7 mouse cellular contexts compared by ENCODE assay signal in the genomic region with DNA sequence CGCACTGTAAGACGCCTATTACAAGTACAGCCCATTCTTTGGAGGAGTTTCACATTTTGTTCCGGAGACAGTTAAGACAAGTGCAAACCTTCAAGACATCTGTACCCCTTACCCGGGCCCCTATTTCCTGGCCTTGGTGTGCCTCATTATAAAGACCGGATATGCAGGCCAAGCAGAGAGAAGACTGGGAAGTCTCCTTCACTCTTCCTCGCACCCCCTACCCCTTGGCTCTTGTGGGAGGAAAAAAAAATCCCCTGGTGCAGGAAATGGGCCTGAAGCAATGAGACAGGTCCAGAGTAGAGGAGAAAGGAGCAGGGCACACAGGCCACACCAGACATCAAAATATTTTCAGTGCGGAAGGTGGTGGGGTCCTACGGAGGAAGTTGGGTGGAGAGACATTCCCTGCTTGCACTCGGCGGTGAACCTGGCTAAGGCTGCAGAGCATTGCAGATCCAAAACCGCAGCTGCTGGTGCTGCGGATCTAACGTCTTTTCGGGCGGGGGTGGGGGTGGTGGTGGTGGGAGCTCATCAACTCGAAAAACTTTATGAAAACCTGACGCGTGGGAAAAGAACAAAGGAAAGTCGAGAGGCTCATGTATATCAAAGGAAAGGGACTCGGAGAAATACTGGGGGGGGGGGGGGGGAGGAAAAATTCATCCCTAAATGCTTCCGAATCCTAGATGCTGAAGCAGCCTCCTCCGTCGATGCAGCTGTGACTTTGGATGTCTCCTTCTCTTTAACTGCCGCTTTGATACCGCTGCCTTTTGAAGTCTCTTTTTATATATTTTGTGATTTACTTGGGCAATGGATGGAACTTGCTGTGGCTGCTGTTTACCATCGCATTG.
DNase-seq lines count a peak whose midpoint lies in the region; ATAC-seq lines count a peak whose summit lies in the region.

No protein-coding gene starts in this region.

- no peaks in the 10 kb centered on the region for H3K9me3 ChIP-seq in forebrain, embryonic 14.5 days (replicated peaks; ENCODE audit: control insufficient read depth, low read length)
- H3K9me3 ChIP-seq in liver, embryonic 16.5 days (replicated peaks; ENCODE audit: control insufficient read depth, low read length), result no peaks in the 10 kb centered on the region
- H3K9me3 ChIP-seq in neural tube, embryonic 13.5 days, result no peaks in the 10 kb centered on the region

- H3K9ac ChIP-seq in forebrain, embryonic 14.5 days (ENCODE audit: low read length), result peak overlapping the region; percentile 64
- H3K9ac ChIP-seq in liver, embryonic 16.5 days (ENCODE audit: low read depth, low read length), result peak overlapping the region; percentile 12
- peak overlapping the region; percentile 72 for H3K9ac ChIP-seq in neural tube, embryonic 13.5 days

- no peak overlapping the region for H3K27ac ChIP-seq in forebrain, embryonic 14.5 days (ENCODE audit: low read depth, low read length)
- H3K27ac ChIP-seq in liver, embryonic 16.5 days (ENCODE audit: low read length), result peak overlapping the region; percentile 77
- H3K27ac ChIP-seq in neural tube, embryonic 13.5 days (replicated peaks), result peak overlapping the region; percentile 74

- DNase-seq in ES-CJ7 (ENCODE audit: low read depth, low spot score), result peak; percentile 32
- DNase-seq in adrenal gland, postnatal 10 days, result peak; percentile 22
- DNase-seq in forebrain, embryonic 14.5 days (ENCODE audit: low spot score), result peak; percentile 42
- peak; percentile 74 for DNase-seq in induced T-regulatory cell, adult 2 months (ENCODE audit: low read depth)
- peak; percentile 52 for DNase-seq in thymus, postnatal 25 days

- peaks cover 4% of the 10 kb centered on the region; the same call in 1 of the 2 replicates for H3K4me1 ChIP-seq in forebrain, embryonic 14.5 days (ENCODE audit: control insufficient read depth, insufficient read depth, low read length)
- peaks cover 28% of the 10 kb centered on the region for H3K4me1 ChIP-seq in liver, embryonic 16.5 days (ENCODE audit: control insufficient read depth, low read depth, low read length)
- peaks cover 5% of the 10 kb centered on the region for H3K4me1 ChIP-seq in neural tube, embryonic 13.5 days (replicated peaks)

- WGBS in forebrain, embryonic 14.5 days, result 6% methylated on average over 26 of the region's 26 CpGs
- 1% methylated on average over 26 of the region's 26 CpGs for WGBS in liver, embryonic 16.5 days (ENCODE audit: insufficient replicate concordance)
- WGBS in neural tube, embryonic 13.5 days, result 9% methylated on average over 26 of the region's 26 CpGs

- H3K4me2 ChIP-seq in forebrain, embryonic 14.5 days (ENCODE audit: low read length), result peak overlapping the region; percentile 63
- H3K4me2 ChIP-seq in liver, embryonic 16.5 days (ENCODE audit: low read depth, low read length), result peak overlapping the region; percentile 80
- peak overlapping the region; percentile 63 for H3K4me2 ChIP-seq in neural tube, embryonic 13.5 days

- ATAC-seq in forebrain, embryonic 14.5 days, result peak; percentile 81
- peak; percentile 5 for ATAC-seq in liver, embryonic 16.5 days (ENCODE audit: low read depth)
- peak; percentile 83 for ATAC-seq in neural tube, embryonic 13.5 days (ENCODE audit: low read depth)

- H3K36me3 ChIP-seq in forebrain, embryonic 14.5 days (ENCODE audit: control insufficient read depth, insufficient read depth, low read length), result no peaks in the 10 kb centered on the region
- no peaks in the 10 kb centered on the region for H3K36me3 ChIP-seq in liver, embryonic 16.5 days (ENCODE audit: control insufficient read depth, insufficient read depth)
- no peaks in the 10 kb centered on the region for H3K36me3 ChIP-seq in neural tube, embryonic 13.5 days

- H3K27me3 ChIP-seq in forebrain, embryonic 14.5 days (replicated peaks; ENCODE audit: control insufficient read depth, insufficient read depth, low read length), result no peaks in the 10 kb centered on the region
- H3K27me3 ChIP-seq in liver, embryonic 16.5 days (ENCODE audit: control insufficient read depth, insufficient read depth, low read depth, low read length), result no peaks in the 10 kb centered on the region
- no peaks in the 10 kb centered on the region for H3K27me3 ChIP-seq in neural tube, embryonic 13.5 days

- H3K4me3 ChIP-seq in forebrain, embryonic 14.5 days (ENCODE audit: low read depth, low read length), result peak overlapping the region; percentile 42
- H3K4me3 ChIP-seq in liver, embryonic 16.5 days (ENCODE audit: low read depth, low read length), result peak overlapping the region; percentile 57
- H3K4me3 ChIP-seq in neural tube, embryonic 13.5 days, result peak overlapping the region; percentile 46

Comparison
In these comparisons a context has a peak if more than half of its experiments do, and no peak if none do; other contexts are left out.
1. DNase-seq: peak in every context shown above with its lines; median percentile 74 in induced T-regulatory cell, adult 2 months; 52 in thymus, postnatal 25 days; 42 in forebrain, embryonic 14.5 days; 32 in ES-CJ7; 22 in adrenal gland, postnatal 10 days.
2. ATAC-seq: peak in every context shown above with its lines; median percentile 83 in neural tube, embryonic 13.5 days; 81 in forebrain, embryonic 14.5 days; 5 in liver, embryonic 16.5 days.
3. H3K9ac ChIP-seq: peak in every context shown above with its lines; median percentile 72 in neural tube, embryonic 13.5 days; 64 in forebrain, embryonic 14.5 days; 12 in liver, embryonic 16.5 days.